Mouse (Mus musculus): ENCODE results near the gene Lipe. TPM values are rescaled to one million over a fixed set of nuclear protein-coding genes. Genes with fewer than 3 reads are reported as not detected.

Gene Lipe
- polyA plus RNA-seq, 1 experiment: 90.2 TPM

DNA sequence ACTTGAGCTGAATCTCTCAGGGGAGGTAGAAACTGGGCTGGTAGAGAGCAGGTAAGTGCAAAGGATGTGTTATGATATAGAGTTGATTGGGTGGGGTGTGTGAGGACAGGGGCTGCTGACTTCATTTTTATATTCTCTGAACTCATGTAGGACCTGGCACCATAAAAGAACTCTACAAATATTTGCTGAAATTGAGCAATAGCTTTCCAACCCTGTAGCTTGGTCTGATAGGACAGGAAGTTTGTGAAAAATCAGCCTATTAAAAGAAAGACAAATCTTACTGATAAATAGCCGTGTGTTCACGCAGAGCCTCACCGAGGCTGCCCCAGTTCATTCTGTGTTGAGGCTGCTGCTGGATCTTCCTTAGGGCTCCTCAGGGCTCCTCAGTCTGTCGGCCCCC lies 21.4 kb upstream of the Lipe start:
- no peaks in the 10 kb centered on the region for H3K4me1 ChIP-seq (ENCODE audit: control insufficient read depth, insufficient read depth, low read length)
- peak; percentile 33; the same call in 1 of the 2 replicates for TF ChIP-seq POLR2A (IDR thresholded peaks at IDR 0.05; ENCODE audit: borderline replicate concordance, extremely low read depth, low read depth, low read length)
- TF ChIP-seq CTCF (IDR thresholded peaks at IDR 0.05; ENCODE audit: insufficient read depth, low read length): no peak
- H3K4me3 ChIP-seq (replicated peaks; ENCODE audit: extremely low read depth, low read depth, low read length): no peak overlapping the region
- WGBS: 58% methylated on average over 4 of the region's 4 CpGs
- DNase-seq: no peak

- TF ChIP-seq POLR2A (IDR thresholded peaks at IDR 0.05; ENCODE audit: borderline replicate concordance, extremely low read depth, low read depth, low read length) (no peak), CTCF (IDR thresholded peaks at IDR 0.05; ENCODE audit: insufficient read depth, low read length) (no peak)
- no peak for DNase-seq
- no peaks in the 10 kb centered on the region for H3K4me1 ChIP-seq (ENCODE audit: control insufficient read depth, insufficient read depth, low read length)
- WGBS: 78% methylated on average over 8 of the region's 8 CpGs
- no peak overlapping the region for H3K4me3 ChIP-seq (replicated peaks; ENCODE audit: extremely low read depth, low read depth, low read length)
Observed at GRCm38 (mm10) chr7:25419536-25419935, 21.0 kb upstream of the Lipe start.

DNA sequence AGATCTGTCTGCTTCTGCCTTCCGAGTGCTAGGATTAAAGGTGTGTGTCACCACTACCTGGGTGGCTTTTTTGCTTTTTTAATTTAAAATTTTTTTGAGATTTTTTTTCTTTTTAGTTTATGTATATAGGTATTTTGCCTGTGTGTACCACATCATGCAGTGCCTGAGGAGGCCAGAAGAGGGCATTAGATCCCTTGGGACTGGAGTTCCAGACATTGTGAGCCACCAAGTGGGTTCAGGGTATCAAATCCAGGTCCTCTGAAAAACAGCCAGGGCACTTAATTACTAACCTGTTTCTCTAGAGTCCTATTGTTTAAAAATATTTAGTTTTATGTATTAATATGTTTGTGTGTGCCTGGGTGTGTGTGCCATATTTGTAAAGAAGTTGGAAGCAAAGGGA lies 19.1 kb upstream of the Lipe start:
- no peak for DNase-seq
- H3K4me1 ChIP-seq (ENCODE audit: control insufficient read depth, insufficient read depth, low read length): no peaks in the 10 kb centered on the region
- 86% methylated on average over 1 of the region's 1 CpGs for WGBS
- H3K4me3 ChIP-seq (replicated peaks; ENCODE audit: extremely low read depth, low read depth, low read length): no peak overlapping the region
- peak; percentile 57 for TF ChIP-seq CTCF (IDR thresholded peaks at IDR 0.05; ENCODE audit: insufficient read depth, low read length)
- TF ChIP-seq POLR2A (IDR thresholded peaks at IDR 0.05; ENCODE audit: borderline replicate concordance, extremely low read depth, low read depth, low read length): no peak

GRCm38 (mm10) chr7:25412833-25413441 lies 14.4 kb upstream of the Lipe start, which contains the start of gene Cxcl17:
Gene Cxcl17, minus strand, starts transcription at chr7:25412886.
- no peak for TF ChIP-seq POLR2A (IDR thresholded peaks at IDR 0.05; ENCODE audit: borderline replicate concordance, extremely low read depth, low read depth, low read length)
- no peak for TF ChIP-seq CTCF (IDR thresholded peaks at IDR 0.05; ENCODE audit: insufficient read depth, low read length)
- Histone ChIP-seq H3K4me1 (ENCODE audit: control insufficient read depth, insufficient read depth, low read length) (0 out of 2 replicates have a peak, but pooled peaks cover 2% of the 10 kb centered on the region), H3K4me3 (replicated peaks; ENCODE audit: extremely low read depth, low read depth, low read length) (no peak within 1 kb of the TSS)
- 20% methylated on average over 7 of the region's 7 CpGs for WGBS
- DNase-seq: no peak

GRCm38 (mm10) chr7:25411861-25412260 lies 13.4 kb upstream of the Lipe start:
- WGBS: 84% methylated on average over 3 of the region's 3 CpGs

DNA sequence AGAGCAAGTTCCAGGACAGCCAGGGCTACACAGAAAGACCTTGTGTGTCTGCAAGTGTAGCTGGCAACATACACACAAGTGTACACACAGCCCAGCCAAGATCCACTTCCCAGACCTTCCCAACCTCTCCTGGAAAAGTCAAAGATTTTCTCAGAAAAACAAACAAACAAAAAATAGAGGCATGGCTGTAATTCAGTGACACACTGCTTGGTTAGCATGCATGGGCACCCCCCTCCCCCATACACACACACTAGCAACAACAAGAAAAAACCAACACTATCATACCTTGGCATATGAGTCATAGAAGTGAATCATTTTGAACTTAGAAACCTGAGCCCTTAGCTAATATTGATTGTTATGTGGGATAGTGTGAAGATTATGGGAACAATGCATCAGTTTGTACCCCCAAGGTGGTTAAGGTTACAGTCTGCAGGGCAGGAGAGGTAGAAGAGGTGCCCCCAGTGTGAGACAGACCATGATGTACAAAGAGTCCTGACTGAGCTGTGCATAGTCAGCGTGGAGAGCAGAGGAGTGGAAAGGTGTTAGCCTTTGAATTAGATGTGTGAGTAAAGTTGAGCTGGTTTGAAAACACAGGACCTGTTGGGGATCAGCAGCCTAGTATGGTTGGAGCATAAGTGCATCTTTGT lies 12.6 kb upstream of the Lipe start:
- WGBS: 73% methylated on average over 1 of the region's 1 CpGs
- 0 out of 2 replicates have a peak, but pooled peaks cover 4% of the 10 kb centered on the region for H3K4me1 ChIP-seq (ENCODE audit: control insufficient read depth, insufficient read depth, low read length)
- H3K4me3 ChIP-seq (replicated peaks; ENCODE audit: extremely low read depth, low read depth, low read length): no peak overlapping the region
- no peak for DNase-seq
- no peak for TF ChIP-seq POLR2A (IDR thresholded peaks at IDR 0.05; ENCODE audit: borderline replicate concordance, extremely low read depth, low read depth, low read length)
- TF ChIP-seq CTCF (IDR thresholded peaks at IDR 0.05; ENCODE audit: insufficient read depth, low read length): no peak

More at GRCm38 (mm10) chr7:25411861-25412260, 13.4 kb upstream of the Lipe start:
- TF ChIP-seq POLR2A (IDR thresholded peaks at IDR 0.05; ENCODE audit: borderline replicate concordance, extremely low read depth, low read depth, low read length): no peak
- no peak for TF ChIP-seq CTCF (IDR thresholded peaks at IDR 0.05; ENCODE audit: insufficient read depth, low read length)
- 0 out of 2 replicates have a peak, but pooled peaks cover 2% of the 10 kb centered on the region for H3K4me1 ChIP-seq (ENCODE audit: control insufficient read depth, insufficient read depth, low read length)
- no peak for DNase-seq
- H3K4me3 ChIP-seq (replicated peaks; ENCODE audit: extremely low read depth, low read depth, low read length): no peak overlapping the region

DNA sequence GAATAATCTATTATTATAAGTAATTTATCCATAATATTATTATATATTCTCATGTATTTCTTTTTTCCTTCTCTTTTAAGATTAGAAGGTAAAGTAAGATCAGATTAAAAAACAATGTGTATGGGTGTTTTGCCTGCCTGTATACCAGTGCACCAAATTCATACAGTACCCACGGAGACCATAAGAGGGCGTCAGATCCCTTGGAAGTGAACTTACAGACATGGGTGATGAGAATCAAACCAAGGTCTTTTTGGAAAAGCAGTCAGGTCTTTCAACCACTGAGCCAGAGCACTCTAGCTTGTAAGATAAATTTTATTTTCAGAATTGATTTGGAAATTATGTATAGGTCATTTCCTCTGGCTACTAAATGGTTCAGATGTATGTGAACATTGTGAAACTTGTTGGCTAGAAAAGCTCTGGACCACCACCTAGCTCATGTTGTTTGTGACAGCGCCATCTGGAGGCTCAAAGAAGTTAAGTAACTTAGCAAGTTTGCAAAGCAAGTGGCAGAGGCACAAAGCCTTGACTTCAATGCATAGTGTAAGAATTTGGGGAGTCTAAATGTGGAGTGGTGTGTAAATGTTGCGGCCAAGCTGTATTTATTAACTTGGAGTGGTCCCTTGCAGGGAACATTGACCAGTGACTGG lies 10.7 kb upstream of the Lipe start:
- TF ChIP-seq POLR2A (IDR thresholded peaks at IDR 0.05; ENCODE audit: borderline replicate concordance, extremely low read depth, low read depth, low read length): no peak
- TF ChIP-seq CTCF (IDR thresholded peaks at IDR 0.05; ENCODE audit: insufficient read depth, low read length): peak; percentile 19; the same call in 1 of the 2 replicates
- no peak overlapping the region for H3K4me3 ChIP-seq (replicated peaks; ENCODE audit: extremely low read depth, low read depth, low read length)
- no peak for DNase-seq
- H3K4me1 ChIP-seq (ENCODE audit: control insufficient read depth, insufficient read depth, low read length): 0 out of 2 replicates have a peak, but pooled peaks cover 4% of the 10 kb centered on the region
- WGBS: 55% methylated on average over 4 of the region's 4 CpGs

DNA sequence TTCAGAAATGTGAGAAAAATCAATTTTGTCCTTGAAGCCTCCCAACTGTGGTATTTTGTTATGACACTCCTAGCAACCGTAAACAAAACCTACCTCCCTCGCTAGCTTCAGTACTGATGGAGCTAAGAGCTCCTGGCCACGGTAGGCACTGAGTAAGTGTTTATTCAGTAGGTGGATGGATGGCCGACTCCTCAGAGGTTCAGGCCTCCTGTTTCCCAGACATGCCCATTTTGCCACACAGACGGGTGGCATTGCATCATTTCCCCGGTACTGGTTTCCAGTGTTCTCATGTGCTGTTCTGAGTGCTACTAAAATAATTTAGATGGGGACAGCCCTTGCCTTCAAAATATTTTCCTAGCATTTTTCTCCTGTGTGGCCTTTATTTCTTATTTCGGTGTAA lies 8.0 kb upstream of the Lipe start:
- TF ChIP-seq CTCF (IDR thresholded peaks at IDR 0.05; ENCODE audit: insufficient read depth, low read length) (no peak), POLR2A (IDR thresholded peaks at IDR 0.05; ENCODE audit: borderline replicate concordance, extremely low read depth, low read depth, low read length) (no peak)
- H3K4me3 ChIP-seq (replicated peaks; ENCODE audit: extremely low read depth, low read depth, low read length): no peak overlapping the region
- H3K4me1 ChIP-seq (ENCODE audit: control insufficient read depth, insufficient read depth, low read length): 0 out of 2 replicates have a peak, but pooled peaks cover 4% of the 10 kb centered on the region
- WGBS: 52% methylated on average over 7 of the region's 7 CpGs
- DNase-seq: no peak

DNA sequence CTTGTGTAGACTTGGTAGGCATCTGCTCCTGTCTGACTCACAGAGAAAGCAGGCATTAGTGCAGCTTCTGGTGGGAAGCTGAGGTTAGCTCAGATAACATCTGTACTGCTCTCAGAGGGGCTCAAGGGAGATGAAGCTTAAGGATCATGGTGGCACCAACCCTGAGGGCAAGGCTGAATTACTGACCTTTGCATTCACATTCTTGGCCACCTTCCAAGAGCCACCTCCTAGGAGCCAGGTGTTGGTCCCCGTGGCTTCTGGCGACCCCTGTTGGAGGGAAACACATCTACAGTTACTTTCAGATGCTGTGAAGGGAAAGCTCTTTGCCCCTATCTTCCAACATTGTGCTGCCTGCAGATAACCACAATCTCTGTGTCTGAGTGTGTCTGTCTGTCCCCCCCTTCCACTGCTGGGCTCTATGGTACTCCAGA lies 4.2 kb upstream of the Lipe start:
- no peak for DNase-seq
- Histone ChIP-seq H3K4me1 (ENCODE audit: control insufficient read depth, insufficient read depth, low read length) (0 out of 2 replicates have a peak, but pooled peaks cover 2% of the 10 kb centered on the region), H3K4me3 (replicated peaks; ENCODE audit: extremely low read depth, low read depth, low read length) (no peak overlapping the region)
- peak; percentile 79 for TF ChIP-seq CTCF (IDR thresholded peaks at IDR 0.05; ENCODE audit: insufficient read depth, low read length)
- no peak for TF ChIP-seq POLR2A (IDR thresholded peaks at IDR 0.05; ENCODE audit: borderline replicate concordance, extremely low read depth, low read depth, low read length)
- 2% methylated on average over 2 of the region's 2 CpGs for WGBS
